Comparison of ENCODE assay signal across 9 mouse cellular contexts in the genomic region with DNA sequence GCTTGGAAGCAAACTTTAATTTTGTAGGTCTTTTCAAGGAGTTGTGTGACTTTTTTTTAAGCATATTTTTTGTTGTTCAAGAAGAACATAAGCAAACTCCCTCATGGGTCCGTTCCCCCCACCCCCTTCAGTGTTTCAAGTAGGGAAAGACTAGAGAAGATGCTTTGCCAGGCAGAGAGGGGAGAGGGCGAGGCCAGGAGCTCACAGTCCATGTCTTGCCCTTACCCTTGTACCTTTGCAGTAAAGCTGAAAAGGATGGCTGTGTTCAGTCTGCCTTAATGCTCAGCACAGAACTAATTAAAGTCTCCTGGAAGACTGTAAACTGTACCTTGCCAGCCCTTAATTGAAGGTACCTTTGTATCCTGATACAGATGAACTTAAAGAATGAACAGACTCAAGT. TPM values are rescaled to one million over a fixed set of nuclear protein-coding genes. Genes with fewer than 3 reads are reported as not detected.
DNase-seq lines count a peak whose midpoint lies in the region; ATAC-seq and TF ChIP-seq lines count a peak whose summit lies in the region.
"Had no signal": no experiment of that assay in that cellular context is flagged by ENCODE, and none has a peak within 500 bp of the region (broad histone marks: within the 10 kb centered on the region; RNA-seq: fewer than 3 reads in every experiment).

No protein-coding gene starts in this region.

- H3K4me1 ChIP-seq in embryonic facial prominence, embryonic 15.5 days = peaks cover 52% of the 10 kb centered on the region
- peaks cover 33% of the 10 kb centered on the region for H3K4me1 ChIP-seq in intestine, postnatal 0 days (replicated peaks; ENCODE audit: control insufficient read depth, insufficient read depth, low read length)

- peak overlapping the region; percentile 65 for H3K4me2 ChIP-seq in embryonic facial prominence, embryonic 15.5 days (replicated peaks)
- peak overlapping the region; percentile 70 for H3K4me2 ChIP-seq in intestine, postnatal 0 days (replicated peaks; ENCODE audit: low read depth)

- H3K9ac ChIP-seq in embryonic facial prominence, embryonic 15.5 days = no peak overlapping the region
- H3K9ac ChIP-seq in intestine, postnatal 0 days (ENCODE audit: low read depth, low read length) = peak overlapping the region; percentile 24; the same call in 1 of the 2 replicates

- intact Hi-C loops in left cerebral cortex, adult 2 months (cut with DNase I) = loop anchor here (5.0 kb wide), 1 partner anchor 442 kb away; a partner anchor contains a TSS
- intact Hi-C loops in left cerebral cortex, postnatal 14 days (cut with DNase I) = no loop called here

- no peak for ATAC-seq in embryonic facial prominence, embryonic 15.5 days (ENCODE audit: insufficient number of reproducible peaks, low FRiP score, low TSS enrichment, low read depth)
- ATAC-seq in intestine, postnatal 0 days = no peak
- no peak for ATAC-seq in monocyte, adult 5-6 weeks (replicated peaks; ENCODE audit: insufficient number of reproducible peaks, low FRiP score, low TSS enrichment, poor library complexity, severe bottlenecking)

- DNase-seq in left cerebral cortex, adult 2 months (ENCODE audit: extremely low spot score in 1 of 2, low spot score in 2 of 2) = no peak
- DNase-seq in left cerebral cortex, postnatal 14 days (ENCODE audit: low spot score in 2 of 2) = no peak
- peak; percentile 40 for DNase-seq in naive thymus-derived CD4-positive, alpha-beta T cell, adult 2 months (ENCODE audit: low read depth)
- no peak for DNase-seq in layer of hippocampus, postnatal 25 days (ENCODE audit: extremely low spot score in 1 of 2, low spot score in 1 of 2)
- DNase-seq in spleen, adult 18-20 months = no peak

- no peaks in the 10 kb centered on the region for H3K9me3 ChIP-seq in embryonic facial prominence, embryonic 15.5 days (replicated peaks)
- H3K9me3 ChIP-seq in intestine, postnatal 0 days (ENCODE audit: control insufficient read depth) = no peaks in the 10 kb centered on the region

- H3K27me3 ChIP-seq in embryonic facial prominence, embryonic 15.5 days = no peaks in the 10 kb centered on the region
- H3K27me3 ChIP-seq in intestine, postnatal 0 days (replicated peaks; ENCODE audit: control insufficient read depth, insufficient read depth, low read length) = no peaks in the 10 kb centered on the region

- H3K36me3 ChIP-seq in embryonic facial prominence, embryonic 15.5 days = peaks cover 5% of the 10 kb centered on the region; the same call in 1 of the 2 replicates
- H3K36me3 ChIP-seq in intestine, postnatal 0 days (ENCODE audit: control insufficient read depth, insufficient read depth) = peaks cover 12% of the 10 kb centered on the region; the same call in 1 of the 2 replicates

- TF ChIP-seq CTCF in left cerebral cortex, adult 2 months (IDR thresholded peaks at IDR 0.05) = no peak
- no peak for TF ChIP-seq CTCF in intestine, postnatal 0 days (IDR thresholded peaks at IDR 0.05; ENCODE audit: low read depth)

- peak overlapping the region; percentile 81 for H3K4me3 ChIP-seq in left cerebral cortex, adult 2 months
- H3K4me3 ChIP-seq in embryonic facial prominence, embryonic 15.5 days (replicated peaks) = peak overlapping the region; percentile 92
- H3K4me3 ChIP-seq in intestine, postnatal 0 days (ENCODE audit: low read depth, low read length) = peak overlapping the region; percentile 96

- peak overlapping the region; percentile 47; the same call in 1 of the 2 replicates for H3K27ac ChIP-seq in left cerebral cortex, adult 2 months
- no peak overlapping the region for H3K27ac ChIP-seq in embryonic facial prominence, embryonic 15.5 days (replicated peaks)
- peak overlapping the region; percentile 50; the same call in 1 of the 2 replicates for H3K27ac ChIP-seq in intestine, postnatal 0 days (ENCODE audit: low read depth, low read length)

- WGBS in embryonic facial prominence, embryonic 15.5 days = 60% methylated on average over 2 of the region's 2 CpGs
- WGBS in intestine, postnatal 0 days = 49% methylated on average over 2 of the region's 2 CpGs

RNA-seq across cellular contexts. Expression of a gene that starts 1.7 kb away (rescaled TPM):
- total RNA-seq in left cerebral cortex, adult 2 months (2021) = 10 to 100 TPM; 45.0 to 47.7 TPM
- 10 to 100 TPM; 41.8 to 45.6 TPM for total RNA-seq in left cerebral cortex, postnatal 14 days (2021)
- 24.8 and 25.6 TPM in 2 replicates for polyA plus RNA-seq in embryonic facial prominence, embryonic 15.5 days (2015; fragmentation: Nextera tagmentation; extraction: Ambion mirVana)
- 81.7 and 86.9 TPM in 2 replicates for polyA plus RNA-seq in intestine, postnatal 0 days (2015; fragmentation: Nextera tagmentation; extraction: Ambion mirVana)
- 71.1 to 88.8 TPM (median 81.3 TPM) in 3 replicates for total RNA-seq in monocyte, adult 5-6 weeks (2017)
- total RNA-seq in layer of hippocampus, postnatal 25 days (2021) = 10 to 100 TPM; 50.7 to 52.8 TPM

RNA-seq across cellular contexts. Expression of a gene that starts 49.4 kb away (rescaled TPM):
- total RNA-seq in left cerebral cortex, adult 2 months (2021) = not detected
- not detected for total RNA-seq in left cerebral cortex, postnatal 14 days (2021)
- polyA plus RNA-seq in embryonic facial prominence, embryonic 15.5 days (2015; fragmentation: Nextera tagmentation; extraction: Ambion mirVana) = not detected in 2 replicates
- polyA plus RNA-seq in intestine, postnatal 0 days (2015; fragmentation: Nextera tagmentation; extraction: Ambion mirVana) = 0.08 TPM in 1 of 2 replicates, not detected in the other
- 0.85 to 6.5 TPM (median 1.6 TPM) in 3 replicates for total RNA-seq in monocyte, adult 5-6 weeks (2017)
- total RNA-seq in layer of hippocampus, postnatal 25 days (2021) = not detected
- polyA plus RNA-seq: brain, embryonic 14.5 days had no signal
